Mouse (Mus musculus) olfactory bulb, adult 2 months (tissue): ENCODE data around the gene Lrguk. TPM values are rescaled to one million over a fixed set of nuclear protein-coding genes. Genes with fewer than 3 reads are reported as not detected.

Experiments used
- H3K27ac ChIP-seq: fragments of 200-500 bp; 2 replicates; pipeline ENCODE4 v1.5.1; 2012; ENCODE audit warnings: low read depth, low read length; ENCODE audit not compliant: insufficient read depth
- H3K4me1 ChIP-seq: fragments of 200-500 bp; 2 replicates; pipeline ENCODE4 v1.6.1; 2012; ENCODE audit warnings: low read length; ENCODE audit not compliant: control insufficient read depth, insufficient read depth
- H3K4me3 ChIP-seq: fragments of 200-500 bp; 2 replicates; pipeline ENCODE4 v1.5.1; 2012; ENCODE audit warnings: mild to moderate bottlenecking, low read depth, low read length, moderate library complexity; ENCODE audit not compliant: insufficient read depth
- CTCF ChIP-seq: fragments of 200-500 bp; IDR thresholded peaks from 2 replicates; pipeline ENCODE4 v1.5.1; 2012; ENCODE audit warnings: low read depth, mild to moderate bottlenecking, low read length, moderate library complexity; ENCODE audit not compliant: insufficient read depth
- POLR2A ChIP-seq: fragments of 200-500 bp; IDR thresholded peaks from 2 replicates; pipeline ENCODE4 v1.6.1; 2012; ENCODE audit warnings: mild to moderate bottlenecking, low read depth, low read length, moderate library complexity; ENCODE audit not compliant: insufficient read depth
- WGBS: fragments of 180-500 bp; shearing (Covaris S2); methylation state at CpG from one replicate; pipeline ENCODE4 v1.1.7; 2018; 5-methylcytosine and 5-hydroxymethylcytosine counted together
- polyA plus RNA-seq: library from polyadenylated mRNA; stranded (reverse); fragments of >200 nt; gene quantifications from 2 replicates; pipeline ENCODE4 v1.2.4, GENCODE M21; 2012; ENCODE audit warnings: low replicate concordance; ENCODE audit not compliant: missing spikeins, insufficient read depth, insufficient read length

Gene Lrguk
- polyA plus RNA-seq, 1 experiment, result not detected

DNA sequence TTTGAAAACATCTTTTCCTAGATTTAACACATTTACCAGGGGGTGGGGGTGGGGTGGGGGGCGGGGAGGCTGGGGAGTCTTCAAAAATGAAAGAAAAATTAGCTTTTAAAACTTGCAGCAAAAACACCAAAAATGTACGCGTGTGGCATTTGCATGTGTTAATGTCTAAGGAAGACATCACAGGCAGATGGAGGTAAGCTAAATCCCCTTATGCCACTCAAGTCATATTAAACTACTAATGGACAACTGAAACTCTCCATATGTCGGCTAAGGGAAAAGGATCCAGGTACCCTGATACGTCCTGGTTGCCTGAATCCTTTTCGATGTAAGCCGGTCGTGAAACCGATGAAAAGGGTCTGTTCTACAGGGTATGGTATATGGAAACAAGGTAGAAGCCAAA lies 119.8 kb downstream of the Lrguk start:
- Histone ChIP-seq H3K4me1 (peaks cover 7% of the 10 kb centered on the region), H3K4me3 (no peak overlapping the region), H3K27ac (no peak overlapping the region)
- 93% methylated on average over 9 of the region's 9 CpGs for WGBS
- no peak for TF ChIP-seq POLR2A
- TF ChIP-seq CTCF, result no peak

DNA sequence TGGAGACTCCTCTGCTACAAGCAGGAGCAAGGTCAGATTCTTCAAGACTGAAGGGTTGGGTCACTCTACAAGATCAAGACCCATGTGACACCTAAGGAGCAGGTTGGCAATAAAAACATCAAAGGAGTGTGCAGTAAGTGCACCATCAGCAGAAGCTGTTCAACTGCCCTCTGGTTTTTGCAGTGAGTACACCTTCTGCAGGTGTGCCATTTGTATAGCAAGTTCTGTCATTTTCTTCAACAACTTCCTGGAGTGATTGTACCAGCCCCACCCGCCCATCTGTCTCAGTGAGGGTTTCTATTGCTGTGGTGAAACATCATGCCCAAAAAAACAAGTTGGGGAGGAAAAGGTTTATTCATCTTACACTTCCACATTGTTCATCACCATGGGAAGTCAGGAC lies 120.6 kb downstream of the Lrguk start:
- WGBS, result 94% methylated on average over 1 of the region's 1 CpGs
- peaks cover 9% of the 10 kb centered on the region for H3K4me1 ChIP-seq
- H3K27ac ChIP-seq, result no peak overlapping the region
- TF ChIP-seq POLR2A (no peak), CTCF (no peak)
- no peak overlapping the region for H3K4me3 ChIP-seq

DNA sequence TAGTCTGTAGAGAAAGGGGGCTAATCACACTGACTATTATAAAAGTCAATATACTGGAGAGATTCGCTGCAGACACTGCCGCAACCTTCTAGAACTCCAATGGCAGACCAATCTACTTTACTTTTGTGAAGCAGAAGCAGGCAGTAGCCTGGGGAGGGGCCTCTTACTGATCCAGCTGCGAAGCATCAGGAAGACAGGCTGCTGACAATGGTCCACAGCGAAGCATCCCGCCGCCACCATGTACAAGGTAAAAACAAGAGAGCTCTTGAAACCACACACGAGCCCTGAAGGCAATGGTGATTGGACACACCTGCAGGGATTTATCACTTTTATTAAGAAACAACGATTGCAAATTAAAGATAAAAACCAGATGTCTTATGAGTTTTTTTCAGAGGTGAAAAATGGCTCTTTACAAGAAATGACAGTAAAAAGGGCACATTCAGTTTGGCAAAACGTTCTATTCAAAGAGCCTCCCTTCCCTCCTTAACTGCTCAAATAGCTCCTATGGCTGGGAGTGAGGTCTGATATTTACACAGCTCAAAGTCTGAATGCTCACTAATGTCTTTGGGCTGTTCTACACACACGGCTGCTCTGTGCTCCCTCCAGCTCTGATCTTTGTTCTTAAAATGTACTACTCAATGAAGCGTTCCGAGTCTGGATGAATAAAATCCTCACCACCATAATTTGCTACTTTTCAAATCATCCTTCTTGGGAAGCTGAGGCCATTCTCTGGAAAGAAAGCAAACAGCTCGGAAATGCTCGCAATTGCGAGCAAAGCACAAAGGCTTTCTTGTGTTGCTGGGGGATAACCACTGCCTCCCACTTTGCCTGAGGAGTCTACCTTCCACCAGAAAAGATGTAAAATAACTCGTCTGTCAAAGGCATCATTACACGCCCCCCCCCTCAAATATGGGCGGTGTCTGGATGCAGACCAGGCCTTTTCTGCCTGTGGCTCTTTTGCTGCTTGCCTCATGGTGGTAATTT lies 124.1 kb downstream of the Lrguk start:
- 41% methylated on average over 18 of the region's 18 CpGs for whole genome bisulfite sequencing
- no peak overlapping the region for H3K4me3 ChIP-seq
- H3K4me1 ChIP-seq, result peaks cover 12% of the 10 kb centered on the region
- peak overlapping the region; percentile 25; the same call in 1 of the 2 replicates for H3K27ac ChIP-seq
- TF ChIP-seq CTCF, result no peak
- TF ChIP-seq POLR2A, result no peak

DNA sequence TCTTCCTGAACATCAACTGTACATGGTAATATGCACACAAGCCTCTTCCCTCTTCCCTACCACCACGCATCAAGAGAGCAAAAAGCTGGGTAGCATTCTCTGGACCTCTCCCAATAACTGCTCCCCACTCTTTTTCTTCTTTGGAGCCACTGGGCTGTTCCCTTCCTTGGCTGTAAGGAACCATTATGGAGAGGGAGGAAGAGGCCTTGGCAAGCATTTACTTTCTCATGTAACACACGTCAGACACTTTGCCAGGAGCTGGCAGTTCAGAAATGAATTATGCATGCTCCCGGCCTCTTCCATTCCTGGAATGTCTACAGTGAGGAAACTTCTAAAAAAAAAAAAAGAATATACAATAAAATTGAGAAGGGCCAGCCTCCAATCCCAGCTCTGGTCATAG lies 125.0 kb downstream of the Lrguk start:
- 61% methylated on average over 3 of the region's 3 CpGs for WGBS
- Histone ChIP-seq H3K4me1 (peaks cover 12% of the 10 kb centered on the region), H3K4me3 (no peak overlapping the region), H3K27ac (peak overlapping the region; percentile 25; the same call in 1 of the 2 replicates)
- TF ChIP-seq CTCF (no peak), POLR2A (no peak)

GRCm38 (mm10) chr6:34155137-34155804 lies 126.0 kb downstream of the Lrguk start:
- Histone ChIP-seq H3K4me3 (no peak overlapping the region), H3K27ac (no peak overlapping the region), H3K4me1 (peaks cover 12% of the 10 kb centered on the region)
- no peak for TF ChIP-seq CTCF
- no peak for TF ChIP-seq POLR2A
- WGBS, result 92% methylated on average over 15 of the region's 15 CpGs

DNA sequence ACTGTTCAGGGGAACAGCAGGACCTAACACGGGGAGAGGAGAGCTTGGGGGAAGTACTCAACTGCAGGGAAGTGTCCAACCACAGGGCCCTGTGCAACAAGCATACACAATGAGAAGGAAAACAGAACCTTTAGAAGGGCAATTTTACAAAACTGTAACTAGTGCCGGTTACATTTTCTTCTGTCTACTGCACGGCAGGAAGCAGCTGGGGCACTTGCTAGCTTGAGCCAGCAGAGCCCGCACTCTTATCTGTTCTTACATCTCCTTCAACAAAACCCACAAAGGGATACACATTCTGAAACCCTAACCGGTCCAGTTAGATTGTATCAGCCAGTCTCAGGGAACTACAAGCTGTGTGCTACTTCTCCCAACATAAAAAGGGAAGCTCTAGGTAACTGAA lies 126.8 kb downstream of the Lrguk start:
- Histone ChIP-seq H3K27ac (no peak overlapping the region), H3K4me1 (peaks cover 12% of the 10 kb centered on the region), H3K4me3 (no peak overlapping the region)
- TF ChIP-seq CTCF (no peak), POLR2A (no peak)
- WGBS, result 69% methylated on average over 5 of the region's 5 CpGs

GRCm38 (mm10) chr6:34156841-34157748 lies 127.8 kb downstream of the Lrguk start:
- Histone ChIP-seq H3K27ac (no peak overlapping the region), H3K4me1 (peaks cover 12% of the 10 kb centered on the region), H3K4me3 (no peak overlapping the region)
- TF ChIP-seq CTCF (no peak), POLR2A (no peak)
- WGBS, result 88% methylated on average over 14 of the region's 14 CpGs

DNA sequence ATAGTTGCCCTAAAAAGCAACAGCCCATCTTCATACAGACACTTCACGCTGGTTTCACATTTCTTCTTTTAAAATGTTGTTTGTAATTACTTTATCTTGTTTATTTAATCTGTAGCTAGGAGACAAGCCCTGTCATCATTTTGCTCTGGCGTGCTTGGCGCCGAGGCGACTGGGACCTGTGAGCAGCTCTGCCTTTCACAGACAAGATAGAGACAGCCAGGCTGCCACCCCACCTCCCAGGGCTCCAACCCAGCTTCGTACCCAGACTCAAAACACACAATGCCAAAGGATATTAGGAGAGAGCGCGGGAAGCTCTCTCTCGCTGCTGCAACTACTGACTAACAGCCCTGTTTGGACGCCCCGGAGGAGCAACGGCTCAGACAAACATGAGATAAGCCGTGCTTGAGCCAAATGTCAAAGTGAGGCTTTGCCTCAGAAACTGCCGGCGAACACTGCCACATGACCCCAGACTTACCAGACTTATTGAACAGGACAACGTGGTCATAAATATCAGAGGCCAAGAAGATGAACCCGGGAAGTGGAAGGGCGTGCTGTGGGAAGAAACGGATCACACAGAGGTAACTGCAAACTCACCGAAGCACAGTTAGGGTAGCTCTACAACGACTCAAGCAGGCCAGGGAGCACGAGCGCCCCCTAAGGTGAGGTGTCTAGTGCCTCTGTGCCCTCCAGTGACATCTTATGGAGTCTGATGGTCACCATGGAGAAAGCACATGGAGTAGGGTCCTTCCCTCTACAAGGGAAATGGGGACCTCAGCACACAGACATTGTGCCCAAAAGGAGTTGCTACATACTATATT lies 131.0 kb downstream of the Lrguk start:
- WGBS, result 86% methylated on average over 23 of the region's 23 CpGs
- TF ChIP-seq POLR2A, result no peak
- no peak for TF ChIP-seq CTCF
- H3K4me1 ChIP-seq, result no peaks in the 10 kb centered on the region
- no peak overlapping the region for H3K4me3 ChIP-seq
- H3K27ac ChIP-seq, result no peak overlapping the region
